Mouse (Mus musculus) liver, embryonic 11.5 days (tissue): ENCODE results near the gene Bik. TPM values are rescaled to one million over a fixed set of nuclear protein-coding genes. Genes with fewer than 3 reads are reported as not detected.

Experiments used
- ATAC-seq: fragments of 200-750 bp; cut with Nextera tagmentation; replicated peaks from 2 replicates; pipeline ENCODE4 v1.8.0; 2017; ENCODE audit warnings: moderate number of reproducible peaks, mild to moderate bottlenecking, moderate TSS enrichment, moderate library complexity; ENCODE audit not compliant: low FRiP score
- DNase-seq: peaks from one replicate; pipeline ENCODE4 v3.0.0-alpha.2; 2017; ENCODE audit warnings: low spot score
- H3K27ac ChIP-seq: fragments of 300-500 bp; sonication (generic); 2 replicates; pipeline ENCODE4 v1.5.1; 2014; ENCODE audit warnings: mild to moderate bottlenecking, low read depth, low read length, control low read depth
- H3K27me3 ChIP-seq: fragments of 300-500 bp; sonication (generic); replicated peaks from 2 replicates; pipeline ENCODE4 v1.6.1; 2014; ENCODE audit warnings: low read length, mixed read lengths; ENCODE audit not compliant: control insufficient read depth, insufficient read depth
- H3K36me3 ChIP-seq: fragments of 300-500 bp; sonication (generic); 2 replicates; pipeline ENCODE4 v1.6.1; 2014; ENCODE audit warnings: mild to moderate bottlenecking, low read length, moderate library complexity, mixed read lengths; ENCODE audit not compliant: control insufficient read depth, insufficient read depth
- H3K4me1 ChIP-seq: fragments of 300-500 bp; sonication (generic); replicated peaks from 2 replicates; pipeline ENCODE4 v1.6.1; 2014; ENCODE audit warnings: low read length, mixed read lengths; ENCODE audit not compliant: control insufficient read depth, insufficient read depth
- H3K4me2 ChIP-seq: fragments of 300-500 bp; sonication (generic); 2 replicates; pipeline ENCODE4 v1.6.1; 2014; ENCODE audit warnings: mild to moderate bottlenecking, control low read depth, moderate library complexity
- H3K4me3 ChIP-seq: fragments of 300-500 bp; sonication (generic); 2 replicates; pipeline ENCODE4 v1.5.1; 2014; ENCODE audit warnings: low read depth, low read length, control low read depth
- H3K9ac ChIP-seq: fragments of 300-500 bp; sonication (generic); 2 replicates; pipeline ENCODE4 v1.6.1; 2014; ENCODE audit warnings: low read depth, low read length, control low read depth
- H3K9me3 ChIP-seq: fragments of 300-500 bp; sonication (generic); 2 replicates; pipeline ENCODE4 v1.6.1; 2016; ENCODE audit warnings: low read length, inconsistent platforms, mixed read lengths; ENCODE audit not compliant: control insufficient read depth
- WGBS: fragments of 180-500 bp; shearing (Covaris S2); extraction: QIAGEN DNeasy Blood & Tissue Kit; methylation state at CpG from one replicate; pipeline ENCODE4 v1.1.7; 2014; 5-methylcytosine and 5-hydroxymethylcytosine counted together
- polyA plus RNA-seq: library from polyadenylated mRNA; unstranded; fragments of >200 nt; fragmentation: Nextera tagmentation; extraction: Ambion mirVana; gene quantifications from 2 replicates; pipeline ENCODE4 v1.2.1, GENCODE M21; 2014

Gene Bik
- polyA plus RNA-seq, 1 experiment from 2014 or later = 4.0 TPM

DNA sequence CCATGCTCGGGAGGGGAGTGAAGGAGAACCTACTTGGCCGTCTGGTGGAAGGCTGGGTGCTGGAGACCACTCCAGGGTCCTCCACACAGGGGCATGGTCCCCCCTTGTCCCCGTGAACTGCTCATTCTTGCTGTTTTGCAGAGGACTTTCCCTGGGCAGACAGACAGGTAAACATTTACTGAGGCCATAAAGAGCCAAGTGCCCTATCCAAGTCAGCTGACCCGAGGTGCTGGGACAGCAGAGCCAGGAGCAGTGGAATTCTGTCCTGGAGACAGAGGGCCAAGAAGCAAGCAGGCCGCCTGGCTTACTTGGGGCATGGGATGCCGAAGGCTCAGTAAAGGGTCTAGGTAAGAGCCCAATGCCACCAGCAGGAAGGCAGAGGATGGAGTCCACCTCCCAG is 4.0 kb downstream of the Bik start:
- no peaks in the 10 kb centered on the region for H3K9me3 ChIP-seq
- no peak overlapping the region for H3K9ac ChIP-seq
- H3K27ac ChIP-seq = no peak overlapping the region; the same call in 1 of the 2 replicates
- H3K4me2 ChIP-seq = no peak overlapping the region
- H3K4me3 ChIP-seq = no peak overlapping the region
- H3K4me1 ChIP-seq = peaks cover 12% of the 10 kb centered on the region
- 62% methylated on average over 6 of the region's 6 CpGs for WGBS
- DNase-seq (no peak), ATAC-seq (no peak)
- no peaks in the 10 kb centered on the region for H3K36me3 ChIP-seq
- peaks cover 42% of the 10 kb centered on the region for H3K27me3 ChIP-seq

DNA sequence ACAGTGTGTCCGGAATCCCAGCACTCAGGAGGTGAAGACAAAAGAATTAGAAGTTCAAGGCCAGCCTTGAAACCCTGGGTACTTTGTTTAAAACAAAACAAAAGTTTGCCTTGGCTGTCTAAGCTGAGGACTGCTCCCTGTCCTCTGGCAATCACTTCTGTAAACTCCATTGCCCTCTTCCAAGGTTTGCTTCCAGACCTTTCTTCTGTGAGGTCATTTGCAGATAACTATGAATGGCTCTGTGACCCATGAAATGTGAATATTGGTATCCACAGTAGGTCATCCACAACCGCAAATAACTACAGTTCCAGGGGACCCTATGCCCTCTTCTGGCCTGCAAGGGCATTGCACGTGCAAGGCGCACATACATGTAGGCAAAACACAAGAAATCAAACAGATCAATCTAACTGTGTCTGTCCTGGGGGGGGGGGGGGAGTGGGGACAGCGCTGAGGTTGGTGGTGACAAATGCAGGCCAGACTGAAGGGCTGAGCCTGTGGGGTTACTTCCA is 5.4 kb downstream of the Bik start:
- H3K4me3 ChIP-seq = no peak overlapping the region
- DNase-seq = no peak
- peaks cover 30% of the 10 kb centered on the region for H3K27me3 ChIP-seq
- H3K4me1 ChIP-seq = peaks cover 4% of the 10 kb centered on the region; the same call in 1 of the 2 replicates
- H3K36me3 ChIP-seq = no peaks in the 10 kb centered on the region
- ATAC-seq = no peak
- H3K9me3 ChIP-seq = no peaks in the 10 kb centered on the region
- H3K27ac ChIP-seq = no peak overlapping the region
- H3K4me2 ChIP-seq = no peak overlapping the region
- H3K9ac ChIP-seq = no peak overlapping the region
- WGBS = 77% methylated on average over 5 of the region's 5 CpGs

DNA sequence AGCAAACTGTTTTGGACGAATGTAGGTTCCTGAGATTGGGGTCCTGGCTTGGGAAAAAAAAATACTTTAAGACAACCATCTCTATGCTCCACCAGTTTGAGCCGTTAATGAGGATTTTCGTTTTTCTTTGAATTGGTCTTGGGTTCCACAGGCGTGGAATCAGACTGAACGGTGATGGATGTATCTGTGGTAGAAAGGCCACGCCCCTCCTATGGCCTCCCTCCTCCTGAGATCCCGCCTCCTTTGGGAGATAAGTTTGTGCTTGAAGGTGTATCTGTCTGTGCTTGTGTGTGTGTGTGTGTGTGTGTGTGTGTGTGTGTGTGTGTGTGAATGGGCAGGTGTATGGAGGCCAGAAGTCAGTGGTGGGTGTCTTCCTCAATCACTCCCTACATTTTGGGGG is 5.9 kb downstream of the Bik start:
- Histone ChIP-seq H3K4me3 (no peak overlapping the region), H3K9me3 (no peaks in the 10 kb centered on the region), H3K9ac (no peak overlapping the region), H3K36me3 (no peaks in the 10 kb centered on the region), H3K4me1 (no peaks in the 10 kb centered on the region; the same call in 1 of the 2 replicates), H3K27ac (no peak overlapping the region), H3K27me3 (peaks cover 24% of the 10 kb centered on the region), H3K4me2 (no peak overlapping the region)
- ATAC-seq (no peak), DNase-seq (no peak)
- WGBS = 64% methylated on average over 7 of the region's 7 CpGs

DNA sequence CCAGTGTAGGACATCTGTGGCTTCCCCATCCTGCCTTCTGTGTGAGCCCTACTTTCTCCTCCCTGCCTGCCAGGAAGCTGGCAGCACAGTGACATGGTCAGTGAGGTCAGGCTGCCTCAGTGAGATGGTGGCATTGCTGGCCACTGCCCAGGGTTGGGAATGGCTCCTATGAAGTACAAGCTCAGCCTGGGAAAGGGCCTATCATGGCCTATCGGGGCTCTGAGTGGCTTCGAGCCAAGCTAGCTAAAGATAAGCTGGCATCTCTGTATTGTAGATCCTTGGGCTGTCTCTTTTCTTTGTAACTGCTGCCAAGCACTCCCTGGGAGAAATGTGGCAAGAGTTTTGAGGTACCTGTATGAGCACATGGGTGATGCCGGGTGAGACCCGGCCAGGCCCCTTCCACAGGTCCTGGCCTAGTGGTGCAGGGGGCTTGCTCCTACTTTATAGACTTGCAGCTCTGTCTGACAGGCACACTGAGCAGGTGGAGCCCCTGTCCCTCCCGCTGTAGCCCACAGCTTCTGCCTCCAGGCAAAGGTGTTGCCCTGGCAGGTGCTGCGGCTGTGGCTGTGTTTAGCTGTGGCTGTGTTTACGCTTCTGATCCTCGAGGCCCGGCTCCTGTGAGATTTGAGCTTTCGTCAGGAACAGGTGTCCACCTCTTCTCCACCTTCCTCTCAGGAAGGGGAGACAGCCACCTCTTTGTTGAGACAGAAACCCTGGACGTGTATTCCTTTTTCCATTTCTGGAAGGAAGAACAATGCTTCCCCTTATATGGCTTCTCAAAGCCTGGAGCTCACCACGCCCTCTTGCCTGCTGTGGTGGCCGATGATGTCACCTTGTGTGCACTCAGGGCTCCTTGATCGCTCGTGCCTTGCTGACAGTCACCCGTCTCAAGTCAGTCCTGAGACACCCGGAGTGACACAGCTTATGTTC is 8.6 kb downstream of the Bik start:
- H3K4me2 ChIP-seq = no peak overlapping the region
- H3K4me1 ChIP-seq = no peaks in the 10 kb centered on the region; the same call in 1 of the 2 replicates
- WGBS = 78% methylated on average over 17 of the region's 17 CpGs
- no peak overlapping the region for H3K27ac ChIP-seq
- DNase-seq (no peak), ATAC-seq (no peak)
- no peaks in the 10 kb centered on the region for H3K9me3 ChIP-seq
- H3K27me3 ChIP-seq = peaks cover 4% of the 10 kb centered on the region; the same call in 1 of the 2 replicates
- H3K4me3 ChIP-seq = no peak overlapping the region
- no peak overlapping the region for H3K9ac ChIP-seq
- H3K36me3 ChIP-seq = no peaks in the 10 kb centered on the region

DNA sequence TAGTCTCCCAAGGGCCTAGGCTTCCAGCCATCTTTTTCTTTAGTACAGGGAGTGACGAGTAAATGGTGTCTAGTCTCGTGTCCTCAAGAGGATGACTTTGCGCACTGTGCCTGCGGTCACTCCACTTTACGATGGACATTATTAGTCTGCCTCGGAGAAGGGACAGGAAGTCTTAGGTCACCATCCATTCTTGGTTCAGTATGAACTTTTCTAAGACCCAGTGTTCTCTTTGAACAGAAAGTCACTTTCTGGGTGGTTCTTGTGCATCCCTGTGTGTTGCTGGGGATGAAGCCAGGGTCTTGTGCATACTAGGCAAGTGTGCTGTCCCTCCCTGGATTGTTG is 9.2 kb downstream of the Bik start:
- WGBS = 82% methylated on average over 6 of the region's 6 CpGs
- no peak overlapping the region for H3K9ac ChIP-seq
- H3K4me2 ChIP-seq = no peak overlapping the region
- no peaks in the 10 kb centered on the region for H3K27me3 ChIP-seq
- H3K4me3 ChIP-seq = no peak overlapping the region
- no peaks in the 10 kb centered on the region for H3K36me3 ChIP-seq
- no peaks in the 10 kb centered on the region for H3K9me3 ChIP-seq
- no peak for ATAC-seq
- DNase-seq = no peak
- no peaks in the 10 kb centered on the region; the same call in 1 of the 2 replicates for H3K4me1 ChIP-seq
- no peak overlapping the region for H3K27ac ChIP-seq

DNA sequence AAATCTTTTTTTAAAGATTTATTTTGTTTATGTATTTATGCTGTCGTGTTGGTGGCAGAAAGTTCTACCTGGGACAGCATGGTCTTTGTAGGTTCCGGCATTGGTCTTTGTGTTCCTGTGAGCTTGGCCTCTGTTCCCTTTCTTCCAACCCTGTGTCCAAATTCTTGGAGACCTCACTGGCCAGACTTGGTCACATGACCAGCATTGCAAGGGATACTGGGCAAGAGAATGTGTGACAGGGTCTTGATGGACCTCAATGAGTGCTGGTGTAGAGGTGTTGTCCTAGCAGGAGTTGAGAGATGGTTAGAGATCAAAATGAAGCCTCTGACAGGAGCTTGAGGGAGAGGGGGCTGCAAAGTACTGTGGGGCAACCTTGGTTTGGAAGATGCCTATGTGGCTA is 12.2 kb downstream of the Bik start:
- Histone ChIP-seq H3K4me2 (no peak overlapping the region), H3K4me1 (no peaks in the 10 kb centered on the region), H3K27ac (no peak overlapping the region), H3K36me3 (no peaks in the 10 kb centered on the region), H3K9me3 (no peaks in the 10 kb centered on the region), H3K9ac (no peak overlapping the region), H3K4me3 (no peak overlapping the region), H3K27me3 (no peaks in the 10 kb centered on the region)
- no peak for DNase-seq
- ATAC-seq = no peak
- WGBS = 87% methylated on average over 2 of the region's 2 CpGs

DNA sequence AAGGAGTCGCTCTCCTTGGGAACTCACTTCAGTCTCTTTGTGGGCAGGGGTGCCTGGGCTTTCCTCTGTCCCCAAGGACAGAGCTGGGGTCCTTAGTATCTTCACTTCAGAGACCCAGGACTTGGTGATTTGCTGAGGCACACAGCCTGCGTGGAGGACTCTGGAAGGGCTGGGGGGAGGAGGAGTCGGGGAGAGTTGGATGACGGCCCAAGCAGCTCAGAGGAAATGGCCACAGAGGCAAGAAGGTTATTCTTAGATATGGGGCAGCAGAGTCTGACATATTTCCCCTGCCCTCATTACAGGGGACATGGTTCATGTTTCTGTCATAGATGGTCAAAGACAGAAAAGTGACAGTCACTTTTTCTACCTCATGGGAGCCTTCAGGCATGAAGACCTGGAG is 13.2 kb downstream of the Bik start:
- H3K27ac ChIP-seq = no peak overlapping the region
- no peak for ATAC-seq
- no peaks in the 10 kb centered on the region for H3K4me1 ChIP-seq

DNA sequence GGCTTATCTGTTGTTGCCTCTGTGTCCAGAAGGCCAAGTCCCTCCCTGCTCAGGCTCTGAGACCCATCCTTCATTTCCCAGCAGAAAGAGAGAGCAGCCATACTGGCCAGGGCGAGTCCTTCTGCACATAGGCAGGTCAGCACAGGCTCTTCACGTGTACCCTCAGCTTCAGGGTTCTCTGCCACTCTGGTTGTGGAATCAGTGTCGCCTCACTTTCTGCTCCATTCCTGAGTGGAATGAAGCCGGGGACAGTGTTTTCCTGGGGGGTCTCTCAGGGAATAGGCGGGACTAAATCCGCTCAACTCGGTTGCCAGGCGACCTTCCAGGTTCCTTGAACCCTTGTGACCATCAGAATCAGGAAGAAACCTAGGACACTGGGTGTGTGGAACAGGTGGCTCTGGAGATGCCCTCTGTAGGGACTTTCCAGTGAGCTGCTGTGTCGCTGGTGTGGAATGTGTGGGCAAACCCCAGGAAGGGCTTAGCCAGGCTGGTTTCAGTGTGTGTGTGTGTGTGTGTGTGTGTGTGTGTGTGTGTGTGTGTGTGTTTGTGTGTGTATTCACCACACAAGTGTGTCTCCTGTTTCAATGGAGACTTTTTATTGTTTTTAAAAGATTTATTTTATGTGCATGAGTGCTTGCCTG is 15.1 kb downstream of the Bik start:
- no peak overlapping the region for H3K27ac ChIP-seq
- ATAC-seq (no peak), DNase-seq (no peak)
- no peaks in the 10 kb centered on the region for H3K27me3 ChIP-seq
- peaks cover 7% of the 10 kb centered on the region; the same call in 1 of the 2 replicates for H3K36me3 ChIP-seq
- no peaks in the 10 kb centered on the region for H3K4me1 ChIP-seq
- H3K4me3 ChIP-seq = no peak overlapping the region
- no peak overlapping the region for H3K4me2 ChIP-seq
- H3K9me3 ChIP-seq = no peaks in the 10 kb centered on the region
- no peak overlapping the region for H3K9ac ChIP-seq
- WGBS = 75% methylated on average over 9 of the region's 9 CpGs

More for the DNA sequence above, 13.2 kb downstream of the Bik start:
- WGBS = 41% methylated on average over 4 of the region's 4 CpGs
- H3K9me3 ChIP-seq = no peaks in the 10 kb centered on the region
- no peak overlapping the region for H3K4me2 ChIP-seq
- no peak overlapping the region for H3K4me3 ChIP-seq
- no peaks in the 10 kb centered on the region for H3K36me3 ChIP-seq
- no peak for DNase-seq
- no peaks in the 10 kb centered on the region for H3K27me3 ChIP-seq
- no peak overlapping the region for H3K9ac ChIP-seq
